Mouse (Mus musculus): Measurements from ENCODE around the gene Tsga10.

Tsga10 gene

DNA sequence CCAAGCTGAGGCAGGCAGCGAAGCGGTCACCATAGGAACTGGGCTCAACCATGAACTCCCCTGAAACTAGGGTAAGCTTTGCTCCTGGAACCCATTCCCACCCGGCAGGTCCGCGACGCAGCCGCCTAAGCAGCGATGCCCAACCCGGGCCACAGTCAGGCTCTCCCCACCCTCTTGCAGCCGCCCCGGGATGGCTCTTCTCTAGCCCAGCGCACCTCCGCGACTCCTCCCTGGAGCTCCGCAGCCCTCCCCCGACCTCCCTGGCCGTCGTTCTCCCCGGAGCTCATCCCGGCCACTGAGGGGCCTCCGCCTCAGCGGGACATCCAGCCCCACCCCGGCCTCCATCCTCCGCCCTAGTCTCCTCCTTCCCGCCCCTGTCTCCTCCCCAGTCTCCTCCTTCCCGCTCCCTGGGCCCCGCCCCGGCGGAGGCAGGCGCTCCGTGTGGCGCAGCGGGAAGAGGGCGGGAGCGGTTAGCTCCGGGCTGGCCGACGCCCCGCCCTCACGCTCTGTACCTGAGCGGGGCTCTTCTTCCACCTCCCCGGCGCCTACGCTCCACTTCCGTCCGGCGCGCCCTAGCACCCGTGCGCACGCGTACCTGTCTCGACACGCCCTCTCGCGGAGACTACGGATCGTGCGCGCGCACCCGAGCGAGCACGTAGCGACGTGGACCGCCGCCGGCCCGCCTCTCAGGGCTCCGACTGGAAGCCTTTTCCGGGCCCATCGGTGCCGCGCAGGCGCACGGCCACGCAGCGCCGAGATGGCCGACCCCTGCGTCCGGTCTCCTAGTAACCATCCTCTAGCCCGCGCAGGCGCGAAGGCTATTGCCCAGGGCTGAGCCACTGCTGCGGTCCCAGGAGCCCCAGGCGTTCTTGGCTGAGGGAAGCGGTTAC, 1.5 kb downstream of the Tsga10 start:
- peak; percentile 100 for DNase-seq

GRCm38 (mm10) chr1:37850696-37851095, 15.5 kb downstream of the Tsga10 start:
- no peak for DNase-seq

GRCm38 (mm10) chr1:37846878-37847277, 19.4 kb downstream of the Tsga10 start:
- no peak for DNase-seq

DNA sequence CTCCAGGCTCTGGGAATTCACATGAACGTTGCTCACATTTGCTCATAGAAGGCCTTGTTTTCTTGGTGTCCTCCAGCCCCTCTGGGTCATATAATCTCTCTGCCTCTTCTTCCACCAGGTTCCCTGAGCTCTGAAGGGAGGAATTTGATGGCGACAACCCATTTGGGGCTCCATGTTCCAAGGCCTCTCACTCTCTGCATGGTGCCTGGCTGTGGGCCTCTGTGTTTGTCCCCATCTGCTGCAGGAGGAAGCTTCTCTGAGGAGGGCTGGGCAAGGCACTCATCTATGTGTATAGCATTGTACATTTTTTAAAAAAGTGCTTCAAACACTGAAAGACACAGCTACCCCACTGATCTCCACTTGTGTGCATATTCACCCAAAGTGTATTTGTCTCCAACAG, 34.5 kb downstream of the Tsga10 start:
- DNase-seq, result no peak

DNA sequence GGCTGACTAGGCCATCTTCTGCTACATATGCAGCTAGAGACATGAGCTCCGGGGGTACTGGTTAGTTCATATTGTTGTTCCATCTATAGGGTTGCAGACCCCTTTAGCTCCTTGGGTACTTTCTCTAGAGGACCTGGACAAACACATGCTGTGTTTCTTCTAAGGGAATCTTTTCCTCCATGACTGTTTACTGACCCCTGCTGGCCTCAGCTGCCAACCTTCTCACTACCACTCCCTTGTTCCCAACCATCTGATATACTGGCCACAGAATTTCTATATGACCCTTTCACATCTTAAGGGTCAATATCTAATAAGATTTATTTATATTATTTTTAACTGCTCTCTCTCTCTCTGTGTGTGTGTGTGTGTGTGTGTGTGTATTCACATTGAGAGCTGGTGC, 63.9 kb downstream of the Tsga10 start:
- peak in 1 of 2 experiments; percentile 7 for DNase-seq

DNA sequence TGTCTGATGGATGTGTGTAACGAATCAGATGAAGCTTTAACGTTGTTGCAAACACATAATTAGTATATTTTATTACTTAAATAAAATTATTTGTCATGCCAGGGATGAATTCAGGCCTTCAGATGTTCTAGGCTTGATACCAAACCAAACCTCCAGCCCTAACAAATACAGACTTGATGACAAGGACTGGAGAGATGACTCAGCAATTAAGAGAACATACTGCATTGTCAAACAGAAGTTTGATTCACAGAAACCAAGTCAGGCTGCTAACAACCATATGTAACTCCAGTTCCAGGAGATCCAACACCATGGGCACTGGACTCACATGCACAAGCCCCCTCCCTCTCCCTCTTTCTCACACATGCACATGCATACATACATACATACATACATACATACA, 65.9 kb downstream of the Tsga10 start:
- DNase-seq, result no peak

DNA sequence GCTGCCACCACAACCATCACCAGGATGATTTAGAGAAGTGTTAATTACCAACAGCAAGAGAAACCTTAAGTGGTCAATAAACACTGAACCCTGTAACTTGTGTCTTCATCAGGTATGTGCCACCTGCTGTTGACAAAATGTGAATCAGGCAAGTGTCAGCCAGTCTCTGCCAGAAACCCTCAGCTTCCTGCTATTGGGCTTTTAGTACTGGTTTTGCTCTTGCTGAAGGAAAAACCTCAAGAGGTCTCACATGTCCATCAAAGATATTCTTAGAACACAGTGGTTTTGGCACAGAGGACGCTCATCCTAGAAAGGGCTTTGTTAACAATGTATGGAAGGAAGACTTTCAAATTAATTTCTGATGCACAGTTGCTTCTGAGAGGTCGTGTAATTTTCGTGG, 66.7 kb downstream of the Tsga10 start:
- no peak for DNase-seq

- no peak for DNase-seq
Measured at GRCm38 (mm10) chr1:37759407-37759806, 106.8 kb downstream of the Tsga10 start.

GRCm38 (mm10) chr1:37744650-37745259, 121.5 kb downstream of the Tsga10 start:
- DNase-seq, result no peak

GRCm38 (mm10) chr1:37742602-37743270, 123.5 kb downstream of the Tsga10 start:
- DNase-seq, result no peak

DNA sequence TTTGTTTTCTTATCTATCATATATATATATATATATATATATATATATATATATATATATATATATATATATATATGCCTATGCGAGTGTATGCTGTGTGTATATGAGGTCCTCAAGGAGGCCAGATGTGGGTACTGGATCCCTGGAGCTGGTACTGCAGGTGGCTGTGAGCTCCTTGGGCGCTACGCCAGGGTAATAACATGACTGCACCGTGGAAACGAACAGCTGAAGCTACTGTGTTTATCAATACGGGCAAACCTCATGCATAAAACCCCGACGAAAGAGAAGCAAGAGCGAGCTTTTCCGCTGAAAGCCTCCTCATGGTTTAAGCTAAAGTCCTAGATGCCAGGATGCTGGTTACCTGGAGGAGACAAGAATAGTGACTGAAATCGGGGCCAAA, 124.1 kb downstream of the Tsga10 start:
- DNase-seq, result no peak

DNA sequence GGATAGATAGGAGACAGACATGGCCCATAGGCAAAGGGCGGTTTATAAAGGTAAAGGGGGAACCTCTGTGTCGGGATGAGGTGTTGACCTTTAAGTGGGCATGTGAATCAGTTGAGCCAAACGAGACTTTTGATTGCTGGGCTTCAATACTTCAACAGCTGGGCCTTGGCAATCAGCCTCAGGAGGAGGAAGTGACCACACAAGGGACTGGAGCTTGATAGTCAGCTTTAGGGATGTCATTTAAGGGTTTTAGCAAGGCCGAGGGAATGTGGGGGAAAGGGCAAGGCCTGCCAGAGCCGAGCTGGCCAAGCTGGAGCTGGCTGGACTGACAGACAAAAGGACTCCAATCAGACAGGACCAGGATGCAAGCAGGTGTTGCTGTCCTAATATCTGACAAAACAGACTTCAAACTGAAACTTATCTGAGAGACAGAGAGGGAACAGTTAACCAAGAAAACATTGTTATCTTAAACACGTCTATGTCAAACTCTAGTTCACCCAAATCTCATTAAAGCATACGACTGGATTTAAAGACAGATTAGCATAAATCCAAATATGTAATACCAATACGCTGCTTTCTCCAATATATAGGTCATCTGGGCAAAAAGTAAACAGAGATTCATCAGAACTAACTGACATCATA, 125.9 kb downstream of the Tsga10 start:
- DNase-seq, result peak; percentile 11 to 46

GRCm38 (mm10) chr1:37738895-37739294, 127.3 kb downstream of the Tsga10 start:
- no peak for DNase-seq

DNA sequence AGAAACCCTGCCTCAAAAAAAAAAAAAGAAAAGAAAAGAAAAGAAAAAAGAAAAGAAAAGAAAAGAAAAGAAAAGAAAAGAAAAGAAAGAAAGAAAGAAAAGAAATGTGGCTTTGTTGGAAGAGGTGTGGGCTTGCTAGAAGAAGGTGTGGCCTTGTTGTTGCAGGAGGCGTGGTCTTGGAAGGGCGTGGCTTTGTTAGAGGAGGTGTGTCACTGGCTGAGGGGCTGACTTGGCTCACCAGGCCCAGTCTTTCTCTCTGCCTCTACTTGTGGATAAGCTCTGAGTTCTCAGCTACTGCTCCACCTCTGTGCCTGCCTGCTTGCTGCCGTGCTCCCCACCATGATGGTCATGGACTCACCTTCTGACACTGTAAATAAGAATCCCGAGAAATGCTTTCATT, 129.2 kb downstream of the Tsga10 start:
- no peak for DNase-seq

DNA sequence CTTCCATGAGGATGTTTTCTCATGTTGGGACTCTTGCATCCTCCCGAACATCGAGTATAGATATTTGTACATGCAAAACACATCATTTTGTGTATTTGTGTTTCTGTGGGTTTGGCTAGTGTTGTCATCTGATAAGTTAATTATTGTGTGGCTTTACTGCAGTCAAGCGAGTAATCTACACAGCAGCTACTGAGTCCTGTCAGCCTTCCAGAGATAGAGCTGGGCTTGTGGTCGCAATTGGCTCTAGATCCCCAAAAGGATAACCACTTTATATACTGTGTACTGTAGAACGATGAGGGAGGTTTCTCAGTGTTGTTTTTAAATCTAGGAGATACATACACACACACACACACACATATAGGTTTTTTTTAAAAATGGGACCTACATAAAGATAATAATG, 130.3 kb downstream of the Tsga10 start:
- no peak for DNase-seq

DNA sequence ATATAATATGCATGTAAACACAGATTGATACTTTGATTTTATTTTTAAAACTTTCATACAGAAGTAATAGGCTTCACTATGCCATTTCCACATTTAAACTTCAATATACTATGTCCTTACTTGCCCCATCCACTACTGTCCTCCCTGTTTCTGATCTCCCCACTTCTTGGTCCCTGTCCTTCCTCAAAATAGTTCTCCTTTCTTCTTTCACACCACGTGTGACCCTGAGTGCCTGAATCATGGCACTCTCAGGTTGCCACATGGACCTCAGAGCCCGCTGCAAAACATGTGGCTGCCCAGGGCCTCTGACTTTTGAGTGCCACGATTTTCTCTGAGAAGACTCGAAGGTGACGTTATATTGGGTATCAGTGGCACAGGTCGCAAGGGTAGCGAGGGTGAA, 131.4 kb downstream of the Tsga10 start:
- no peak for DNase-seq

- no peak for DNase-seq
Measured at GRCm38 (mm10) chr1:37729353-37729752, 136.9 kb downstream of the Tsga10 start.

GRCm38 (mm10) chr1:37728053-37728452, 138.2 kb downstream of the Tsga10 start:
- no peak for DNase-seq

DNA sequence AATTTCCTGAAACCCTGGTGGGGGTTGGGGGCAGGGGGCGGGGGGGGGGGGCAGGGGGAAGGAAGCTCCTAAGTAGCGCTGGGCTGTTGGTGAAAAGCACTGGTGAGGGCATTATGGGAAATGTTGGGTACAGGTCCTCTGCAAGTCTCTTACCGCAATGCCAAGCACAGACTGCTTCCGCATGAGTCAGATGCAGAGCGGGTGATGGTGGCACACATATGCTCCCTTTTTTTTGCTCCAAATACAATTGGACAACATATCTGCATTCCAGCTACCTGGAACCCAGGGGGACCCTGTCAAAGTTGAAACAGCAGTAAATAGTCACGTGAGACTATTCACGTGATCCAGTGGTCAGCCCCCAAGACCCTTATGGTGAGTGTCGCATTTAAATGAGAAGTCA, 139.0 kb downstream of the Tsga10 start:
- DNase-seq, result no peak

DNA sequence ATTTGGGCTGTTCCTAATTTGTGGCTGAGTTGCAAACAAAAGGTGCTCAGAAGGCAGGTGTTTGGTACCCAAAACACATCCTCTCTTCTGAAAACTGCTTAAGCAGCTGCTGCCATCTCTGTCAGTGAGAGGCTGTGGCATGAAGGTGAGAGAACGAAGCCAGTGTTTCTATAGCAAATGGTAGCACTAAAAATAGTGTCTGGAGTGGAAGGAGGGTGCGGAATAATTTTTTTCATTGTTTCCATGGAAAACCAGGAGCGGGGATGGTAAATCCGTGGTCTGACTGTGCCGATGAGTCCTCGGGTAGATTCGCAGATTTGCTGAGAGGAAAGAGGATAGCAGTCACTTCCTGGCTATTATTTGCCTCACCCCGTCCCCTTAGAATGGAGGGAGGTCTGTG, 139.8 kb downstream of the Tsga10 start:
- no peak for DNase-seq

DNA sequence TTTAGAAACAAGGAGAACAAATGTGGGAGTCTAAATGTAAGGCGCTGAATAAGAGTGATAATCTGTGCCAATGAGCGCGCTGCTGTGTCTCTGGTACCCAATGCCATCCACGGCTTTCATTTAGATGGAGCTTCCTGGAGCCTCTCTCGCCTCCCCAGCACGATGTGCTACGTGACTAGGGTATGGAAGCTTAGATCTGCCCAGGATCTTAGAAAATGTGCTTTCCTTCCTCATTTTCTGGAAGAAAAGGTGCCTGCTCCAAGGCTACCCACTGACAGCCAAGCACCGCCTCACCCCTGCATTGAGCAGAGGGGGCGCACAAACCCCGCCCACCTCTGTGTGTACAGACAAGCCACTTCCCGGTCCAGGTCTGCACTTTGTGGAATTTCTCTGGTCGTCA, 140.3 kb downstream of the Tsga10 start:
- DNase-seq, result no peak

DNA sequence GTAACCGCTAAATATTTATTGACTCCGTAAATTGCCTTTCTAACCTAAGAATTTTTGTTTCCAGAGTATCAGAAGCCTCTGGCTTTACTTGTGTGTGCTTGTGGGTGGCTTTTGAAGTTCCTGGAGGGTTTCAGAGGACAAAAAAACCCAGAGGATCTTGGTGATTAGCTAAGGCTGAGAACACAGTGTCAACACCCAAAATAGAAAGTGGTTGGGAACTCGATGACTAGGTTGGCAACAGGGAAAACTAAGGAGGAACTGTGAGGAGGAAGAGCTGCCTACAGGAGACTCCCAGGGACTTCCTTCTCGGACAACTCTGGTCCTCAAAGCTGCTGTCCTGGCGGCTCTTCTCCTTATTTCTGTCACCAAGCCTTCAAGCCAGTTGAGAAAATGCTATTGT, 145.1 kb downstream of the Tsga10 start:
- DNase-seq, result no peak

All from lung, postnatal 4 days (tissue).